Mouse (Mus musculus) limb, embryonic 14.5 days (tissue): Measurements from ENCODE around the gene Phlpp2. TPM values are rescaled to one million over a fixed set of nuclear protein-coding genes. Genes with fewer than 3 reads are reported as not detected.

Experiments used
- ATAC-seq: fragments of 200-750 bp; cut with Nextera tagmentation; 2 replicates; pipeline ENCODE4 v1.8.0; 2017; ENCODE audit warnings: low read depth, moderate number of reproducible peaks, moderate TSS enrichment; ENCODE audit not compliant: low FRiP score
- DNase-seq: peaks from one replicate; pipeline ENCODE4 v3.0.0-alpha.2; 2015; ENCODE audit warnings: low spot score
- H3K27ac ChIP-seq: fragments of 300-500 bp; sonication (generic); replicated peaks from 2 replicates; pipeline ENCODE4 v1.5.1; 2014; ENCODE audit warnings: low read depth, mild to moderate bottlenecking, low read length, moderate library complexity, mixed read lengths
- H3K27me3 ChIP-seq: fragments of 300-500 bp; sonication (generic); 2 replicates; pipeline ENCODE4 v1.6.1; 2014; ENCODE audit warnings: low read length, mixed read lengths; ENCODE audit not compliant: control insufficient read depth, insufficient read depth
- H3K36me3 ChIP-seq: fragments of 300-500 bp; sonication (generic); 2 replicates; pipeline ENCODE4 v1.6.1; 2014; ENCODE audit warnings: mild to moderate bottlenecking, low read length, moderate library complexity, mixed read lengths; ENCODE audit not compliant: control insufficient read depth, insufficient read depth
- H3K4me1 ChIP-seq: fragments of 300-500 bp; sonication (generic); 2 replicates; pipeline ENCODE4 v1.6.1; 2014; ENCODE audit warnings: antibody characterized with exemption, low read length, mixed read lengths; ENCODE audit not compliant: control insufficient read depth, insufficient read depth
- H3K4me2 ChIP-seq: fragments of 300-500 bp; sonication (generic); replicated peaks from 2 replicates; pipeline ENCODE4 v1.6.1; 2014; ENCODE audit warnings: low read depth, mild to moderate bottlenecking, low read length, moderate library complexity; ENCODE audit not compliant: severe bottlenecking
- H3K4me3 ChIP-seq: fragments of 300-500 bp; sonication (generic); replicated peaks from 2 replicates; pipeline ENCODE4 v1.5.1; 2014; ENCODE audit warnings: low read length
- H3K9ac ChIP-seq: fragments of 300-500 bp; sonication (generic); 2 replicates; pipeline ENCODE4 v1.6.1; 2014; ENCODE audit warnings: mild to moderate bottlenecking, low read depth, low read length, moderate library complexity; ENCODE audit not compliant: severe bottlenecking
- H3K9me3 ChIP-seq: fragments of 300-500 bp; sonication (generic); 2 replicates; pipeline ENCODE4 v1.6.1; 2016; ENCODE audit warnings: low read length; ENCODE audit not compliant: control insufficient read depth
- POLR2A ChIP-seq: fragments of 200-500 bp; IDR thresholded peaks from 2 replicates; pipeline ENCODE4 v1.8.0; 2012; ENCODE audit warnings: inconsistent platforms, mild to moderate bottlenecking, moderate library complexity, borderline replicate concordance; ENCODE audit not compliant: insufficient read depth, insufficient read length; ENCODE audit errors: extremely low read depth
- WGBS: fragments of 180-500 bp; shearing (Covaris S2); extraction: QIAGEN DNeasy Blood & Tissue Kit; methylation state at CpG from one replicate; pipeline ENCODE4 v1.1.7; 2014; 5-methylcytosine and 5-hydroxymethylcytosine counted together
- polyA plus RNA-seq, 2 experiments: library from polyadenylated mRNA; depleted of rRNA in 1 of 2; stranded (reverse) in 1 of 2; unstranded in 1 of 2; fragments of >200 nt; fragmentation: Nextera tagmentation in 1 of 2; extraction: Ambion mirVana in 1 of 2; gene quantifications; 2 replicates each; pipeline versions ENCODE4 v1.2.1 to v1.2.3; 2012 to 2014

The Phlpp2 gene
- polyA plus RNA-seq, 2 experiments = 3.3 to 12.0 TPM

DNA sequence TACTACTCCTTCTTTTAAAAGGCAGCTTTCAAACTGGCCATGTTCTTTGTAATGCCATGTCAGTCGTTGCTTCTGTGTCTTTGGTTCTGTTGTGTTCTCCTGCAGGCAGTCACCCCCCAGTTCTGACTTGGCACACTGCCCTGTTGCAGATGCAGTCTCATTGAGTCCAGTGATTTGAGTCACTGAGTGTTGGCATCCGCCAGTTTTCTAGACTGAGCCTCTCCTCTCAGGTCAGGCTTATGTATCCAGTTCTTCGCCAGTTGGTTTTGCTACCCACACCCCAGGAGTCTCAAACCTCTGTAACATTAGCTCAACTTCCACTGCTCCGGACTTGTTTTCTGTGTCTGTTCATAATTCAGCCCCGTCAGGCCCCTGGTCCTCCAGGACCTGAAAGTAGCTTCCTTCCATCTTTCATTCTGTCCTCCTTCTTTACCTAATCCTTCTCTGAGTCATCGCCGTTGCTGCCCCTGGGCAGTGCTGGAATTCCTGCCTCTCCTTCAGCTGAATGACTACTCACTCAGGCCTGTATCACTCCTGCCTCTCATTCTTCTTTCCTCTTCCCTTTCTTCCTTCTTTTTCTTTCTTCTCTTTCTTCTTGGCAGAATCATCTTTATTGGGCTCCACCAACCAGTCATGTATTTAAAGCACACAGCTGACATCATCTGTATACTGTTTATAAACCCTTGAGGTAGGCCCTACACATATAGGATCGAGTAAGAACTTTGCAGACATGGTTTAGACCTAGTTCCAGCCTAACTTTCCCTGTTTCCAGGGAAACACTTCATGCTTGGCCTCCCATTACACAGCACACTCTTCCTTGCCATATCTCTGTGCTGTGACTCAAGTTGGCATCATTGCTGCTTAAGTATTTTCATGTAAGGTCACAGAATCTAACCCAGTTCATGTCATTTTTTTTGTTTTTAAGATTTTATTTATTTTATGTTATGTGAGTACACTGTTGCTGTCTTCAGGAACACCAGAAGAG, 52.4 kb downstream of the Phlpp2 start:
- Histone ChIP-seq H3K27me3 (no peaks in the 10 kb centered on the region), H3K27ac (no peak overlapping the region), H3K4me3 (no peak overlapping the region), H3K36me3 (peaks cover 56% of the 10 kb centered on the region), H3K9me3 (no peaks in the 10 kb centered on the region), H3K9ac (no peak overlapping the region), H3K4me2 (no peak overlapping the region), H3K4me1 (no peaks in the 10 kb centered on the region)
- no peak for TF ChIP-seq POLR2A
- 87% methylated on average over 8 of the region's 8 CpGs for WGBS
- ATAC-seq (no peak), DNase-seq (no peak)

DNA sequence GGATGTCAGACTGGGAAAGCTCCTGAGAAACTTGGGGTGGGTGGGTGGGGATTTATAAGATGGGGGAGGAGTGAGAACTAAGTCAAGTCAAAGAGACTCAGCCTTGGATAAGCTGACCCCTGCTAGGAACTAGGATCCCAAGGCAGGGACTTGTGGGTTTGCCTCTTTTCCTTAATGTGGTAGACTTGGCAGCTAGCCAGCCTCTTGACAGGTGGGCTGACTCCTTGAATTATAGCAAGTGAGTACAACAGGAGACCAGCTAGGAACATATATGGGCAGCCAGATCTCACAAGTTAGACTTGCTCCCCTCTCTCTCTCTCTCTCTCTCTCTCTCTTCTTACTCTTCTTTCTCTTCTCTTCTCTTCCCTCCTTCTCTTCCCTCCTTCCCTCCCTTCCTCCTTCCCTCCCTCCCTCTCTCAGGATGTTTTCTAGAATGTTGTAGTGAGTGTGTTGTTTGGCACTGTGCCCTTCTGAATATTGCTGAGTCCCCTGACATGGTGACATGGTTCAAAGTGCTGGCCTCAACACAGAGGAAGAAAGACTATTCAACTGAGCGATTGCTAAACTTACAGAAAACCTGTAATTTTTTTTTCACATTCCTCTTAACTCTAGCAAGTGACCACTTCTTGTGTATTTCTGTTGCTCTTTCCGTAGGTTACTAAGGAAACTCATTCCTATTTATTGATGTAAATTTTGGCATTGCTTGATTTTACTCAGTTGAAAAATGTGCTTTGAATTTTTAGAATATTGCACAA, 73.4 kb downstream of the Phlpp2 start:
- H3K4me1 ChIP-seq = 0 out of 2 replicates have a peak, but pooled peaks cover 8% of the 10 kb centered on the region
- H3K4me3 ChIP-seq = no peak overlapping the region
- TF ChIP-seq POLR2A = no peak
- H3K9ac ChIP-seq = no peak overlapping the region
- WGBS = 70% methylated on average over 2 of the region's 2 CpGs
- ATAC-seq (no peak), DNase-seq (no peak)
- no peak overlapping the region for H3K4me2 ChIP-seq
- no peak overlapping the region for H3K27ac ChIP-seq
- no peaks in the 10 kb centered on the region for H3K9me3 ChIP-seq
- H3K27me3 ChIP-seq = no peaks in the 10 kb centered on the region
- H3K36me3 ChIP-seq = peaks cover 34% of the 10 kb centered on the region

DNA sequence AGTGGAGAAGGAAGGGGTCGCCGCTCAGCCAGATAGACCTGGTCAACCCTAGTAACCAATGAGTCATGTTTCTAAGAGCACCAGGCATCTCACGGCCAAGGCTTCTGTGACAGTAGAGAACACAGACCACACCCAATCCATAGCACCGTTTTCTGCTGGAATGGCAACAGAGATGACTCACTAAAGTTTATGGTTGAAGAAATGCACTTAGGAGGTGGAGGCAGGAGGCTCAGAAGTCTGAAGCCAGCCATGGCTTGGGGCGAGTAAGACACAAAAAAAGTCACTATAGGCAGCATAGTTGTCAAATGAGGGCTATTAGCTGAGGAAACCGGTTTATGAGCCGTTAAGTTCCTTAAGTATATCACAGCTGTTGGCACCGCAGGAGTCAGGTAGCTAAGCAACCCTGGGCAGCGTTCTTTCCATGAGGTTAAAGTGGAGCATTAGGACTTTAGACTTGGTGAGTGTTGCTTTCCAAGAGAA, 76.9 kb downstream of the Phlpp2 start:
- H3K4me1 ChIP-seq = peaks cover 13% of the 10 kb centered on the region; the same call in 1 of the 2 replicates
- H3K27me3 ChIP-seq = peaks cover 17% of the 10 kb centered on the region
- H3K9ac ChIP-seq = no peak overlapping the region
- no peak for TF ChIP-seq POLR2A
- H3K4me3 ChIP-seq = no peak overlapping the region
- no peak overlapping the region for H3K4me2 ChIP-seq
- no peak overlapping the region for H3K27ac ChIP-seq
- no peak for ATAC-seq
- WGBS = 20% methylated on average over 9 of the region's 9 CpGs
- H3K36me3 ChIP-seq = peaks cover 12% of the 10 kb centered on the region
- peak; percentile 51 for DNase-seq
- no peaks in the 10 kb centered on the region for H3K9me3 ChIP-seq

DNA sequence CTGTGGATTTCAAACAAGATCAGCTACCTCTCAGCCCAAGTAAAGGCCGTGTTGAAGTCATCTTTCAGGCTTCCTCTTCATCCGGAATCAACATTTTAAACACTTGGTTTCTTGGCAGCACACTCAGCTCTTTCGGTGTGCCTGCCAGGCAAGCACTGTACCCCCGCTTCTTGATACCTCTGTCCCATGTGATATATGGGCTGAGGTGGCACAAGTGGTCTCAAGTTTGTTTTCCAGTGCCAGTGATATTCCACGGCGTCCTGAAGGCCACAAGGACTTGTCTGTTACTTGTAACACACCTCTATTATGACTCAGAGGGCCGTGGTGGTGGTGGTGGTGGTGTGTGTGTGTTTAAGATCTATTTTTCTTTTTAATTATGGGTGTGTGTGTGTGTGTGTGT, 77.4 kb downstream of the Phlpp2 start:
- Histone ChIP-seq H3K4me2 (no peak overlapping the region), H3K9me3 (no peaks in the 10 kb centered on the region), H3K27me3 (peaks cover 17% of the 10 kb centered on the region), H3K4me1 (peaks cover 13% of the 10 kb centered on the region; the same call in 1 of the 2 replicates), H3K9ac (no peak overlapping the region), H3K4me3 (no peak overlapping the region), H3K36me3 (peaks cover 7% of the 10 kb centered on the region), H3K27ac (no peak overlapping the region)
- DNase-seq (no peak), ATAC-seq (no peak)
- WGBS = 59% methylated on average over 7 of the region's 7 CpGs
- no peak for TF ChIP-seq POLR2A

DNA sequence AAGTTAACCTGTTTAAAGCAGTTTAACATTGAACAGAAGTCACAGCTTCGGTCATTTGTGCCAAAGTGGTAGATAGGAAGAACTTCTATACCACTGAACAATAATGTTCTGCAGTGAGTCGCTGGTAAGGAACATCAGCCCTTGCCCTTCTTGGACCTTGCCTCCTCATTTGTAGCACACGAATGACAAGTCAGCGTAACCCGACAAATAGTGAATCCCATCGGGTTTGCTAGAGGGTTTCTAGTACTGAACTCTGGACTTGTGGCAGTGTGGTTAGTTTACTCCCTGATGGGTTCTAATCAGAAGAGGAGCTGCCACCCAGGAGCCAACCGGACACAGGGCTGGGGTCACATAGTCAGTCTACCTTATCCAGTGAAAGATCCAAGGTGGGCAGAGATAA, 77.9 kb downstream of the Phlpp2 start:
- H3K27me3 ChIP-seq = peaks cover 17% of the 10 kb centered on the region
- 90% methylated on average over 7 of the region's 7 CpGs for WGBS
- TF ChIP-seq POLR2A = no peak
- no peak overlapping the region for H3K4me2 ChIP-seq
- no peak overlapping the region for H3K27ac ChIP-seq
- DNase-seq (no peak), ATAC-seq (no peak)
- H3K4me1 ChIP-seq = peaks cover 13% of the 10 kb centered on the region; the same call in 1 of the 2 replicates
- no peak overlapping the region for H3K9ac ChIP-seq
- H3K9me3 ChIP-seq = no peaks in the 10 kb centered on the region
- H3K36me3 ChIP-seq = peaks cover 1% of the 10 kb centered on the region; the same call in 1 of the 2 replicates
- H3K4me3 ChIP-seq = no peak overlapping the region
